Mouse (Mus musculus) heart, adult 11 months (tissue): Measurements from ENCODE around the gene Flnb.

Experiments
- DNase-seq: peaks from one replicate; pipeline ENCODE4 v3.0.0; 2022

Gene Flnb

GRCm38 (mm10) chr14:7952610-7953254 lies 135.0 kb downstream of the Flnb start:
- peak; percentile 97 for DNase-seq

GRCm38 (mm10) chr14:7954071-7954471 lies 136.3 kb downstream of the Flnb start:
- peak; percentile 94 for DNase-seq

DNA sequence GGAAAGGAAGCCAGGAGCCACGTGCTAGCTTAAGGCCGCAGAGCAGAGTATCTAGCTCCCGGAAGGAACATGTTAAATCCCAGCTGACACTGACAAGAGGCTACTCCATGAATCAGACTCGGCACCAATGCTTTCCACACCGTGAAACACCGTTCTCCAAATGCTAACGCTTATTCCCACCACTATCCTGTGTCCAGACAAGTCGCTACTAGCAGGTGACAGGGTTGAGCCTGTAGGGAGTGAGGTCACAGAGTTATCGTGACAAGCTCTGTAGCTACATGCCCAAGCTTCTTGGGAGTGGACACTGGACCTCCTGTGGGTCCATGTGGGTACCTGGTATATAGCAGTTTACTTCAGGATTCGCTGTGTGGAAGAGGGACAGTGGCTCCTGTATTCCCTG lies 138.7 kb downstream of the Flnb start:
- no peak for DNase-seq

- no peak for DNase-seq
These were observed 139.3 kb downstream of the Flnb start, which contains the start of gene Gm45521 for GRCm38 (mm10) chr14:7957049-7957448. Gm45521 (plus strand) TSS chr14:7957288.

DNA sequence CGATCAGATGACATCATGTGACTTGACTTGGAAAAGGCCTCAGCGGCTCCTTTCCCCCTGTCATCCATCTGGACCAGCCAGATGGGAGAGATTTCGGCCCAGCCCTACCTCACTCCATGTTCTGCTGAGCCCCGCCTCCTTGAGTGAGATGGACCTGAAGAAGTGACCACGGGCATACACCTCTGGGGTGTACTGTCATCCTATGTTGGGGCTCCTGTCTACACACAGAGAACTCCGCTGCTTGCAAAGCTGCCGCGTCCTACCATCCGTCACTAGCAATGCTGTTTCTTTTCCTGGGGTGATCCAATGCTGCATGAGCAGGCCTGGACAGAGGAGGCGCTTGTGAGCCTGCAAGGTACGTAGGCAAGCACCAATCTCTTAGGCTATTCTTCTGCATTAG lies 142.9 kb downstream of the Flnb start:
- no peak for DNase-seq

- peak; percentile 82 for DNase-seq
These were observed 144.0 kb downstream of the Flnb start for GRCm38 (mm10) chr14:7961714-7962113.

DNA sequence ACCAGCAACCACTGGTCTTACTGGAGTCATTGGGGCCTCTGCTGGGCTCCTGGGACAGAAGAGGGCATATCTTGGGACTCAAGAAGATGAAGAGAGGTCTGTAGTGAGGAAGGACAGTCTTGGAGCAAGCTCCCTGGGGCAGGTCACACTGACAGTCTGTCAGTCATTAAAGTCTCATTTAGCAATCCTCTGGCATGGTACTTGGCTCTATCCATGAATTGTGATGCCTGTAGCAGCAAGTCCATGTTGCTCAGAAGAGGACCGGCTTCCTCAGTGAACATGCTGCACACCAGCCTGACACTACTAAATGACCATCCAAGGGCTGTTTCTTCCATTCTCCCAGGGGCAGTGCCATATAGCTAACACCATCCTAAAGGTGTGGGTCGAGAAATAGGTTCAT lies 144.9 kb downstream of the Flnb start:
- no peak for DNase-seq

DNA sequence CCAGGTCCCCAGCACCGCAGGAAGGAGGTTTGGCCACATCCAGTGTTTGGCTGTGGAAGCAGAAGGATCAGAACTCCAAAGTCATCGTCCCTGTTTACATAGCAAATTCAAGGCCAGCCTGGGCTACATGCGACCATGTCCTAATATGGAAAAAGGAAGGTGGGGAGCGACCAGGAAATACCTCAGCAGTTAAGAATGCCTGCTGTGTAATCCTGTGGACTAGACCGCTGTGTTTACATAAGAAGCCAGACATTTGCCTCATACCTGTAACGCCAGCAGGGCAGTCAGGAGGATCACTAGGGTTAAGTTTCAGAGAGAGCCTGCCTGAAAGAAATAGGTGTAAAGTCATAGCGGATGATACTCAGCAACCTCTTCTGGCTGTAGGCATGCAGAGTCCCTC lies 145.4 kb downstream of the Flnb start:
- DNase-seq, result no peak

DNA sequence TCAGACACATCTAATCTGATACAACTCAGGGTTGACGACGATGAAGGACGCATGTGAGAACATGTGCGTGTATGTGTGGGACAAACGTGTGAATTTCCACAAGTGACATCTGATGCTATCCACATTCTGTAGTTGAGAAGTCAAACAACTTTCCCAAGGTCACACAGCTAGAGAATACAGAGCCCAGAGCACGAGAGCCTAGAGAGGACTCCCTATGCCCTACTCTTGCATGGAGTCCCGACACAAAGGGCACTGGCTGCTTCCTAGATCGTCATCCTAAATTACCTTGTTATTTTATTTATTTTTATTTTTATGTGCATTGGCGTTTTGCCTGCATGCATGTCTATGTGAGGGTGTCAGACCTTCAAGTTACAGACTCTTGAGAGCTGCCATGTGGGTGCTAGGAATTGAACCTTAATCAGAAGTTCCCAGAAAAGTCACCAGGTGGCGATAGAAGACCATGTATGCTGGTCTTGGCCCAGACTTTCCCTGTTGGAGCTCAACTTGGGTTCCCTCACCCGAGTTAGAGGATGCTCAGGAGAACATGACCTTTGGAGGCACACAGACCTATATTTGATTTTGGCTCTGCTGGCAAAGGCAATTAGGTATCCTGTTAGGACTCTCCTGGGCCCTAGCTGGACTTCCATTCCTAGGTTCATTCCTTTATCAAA lies 146.6 kb downstream of the Flnb start:
- DNase-seq, result no peak

DNA sequence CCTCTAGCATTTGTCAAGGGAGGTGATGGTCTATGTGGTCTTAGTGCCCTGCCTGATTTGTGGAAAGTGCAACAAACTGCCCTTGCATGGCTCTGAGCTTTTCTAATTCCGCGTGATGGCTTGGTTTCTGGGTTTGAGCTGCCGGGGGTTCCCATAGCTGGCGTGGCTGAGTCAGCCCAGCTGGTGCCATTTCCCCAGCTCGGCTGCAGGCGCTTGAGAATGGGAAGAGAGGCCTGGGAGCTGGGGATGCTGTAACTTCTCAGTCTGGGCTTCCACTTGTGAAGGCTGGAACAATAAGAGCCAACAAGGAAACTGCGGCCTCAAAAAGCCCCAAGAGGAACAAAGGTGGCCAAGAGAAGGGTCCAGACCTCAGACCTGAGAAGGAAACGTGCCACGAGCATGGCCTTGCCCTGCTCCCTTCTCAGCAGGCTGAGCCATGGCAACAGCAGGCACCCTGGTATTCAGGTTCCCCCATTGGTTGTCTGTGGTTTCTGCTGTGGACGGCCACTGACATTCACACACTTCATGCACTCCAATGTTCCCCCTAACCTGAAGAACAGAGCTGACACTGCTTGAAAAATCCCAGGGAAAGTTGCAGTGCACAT lies 154.2 kb downstream of the Flnb start:
- DNase-seq, result no peak

DNA sequence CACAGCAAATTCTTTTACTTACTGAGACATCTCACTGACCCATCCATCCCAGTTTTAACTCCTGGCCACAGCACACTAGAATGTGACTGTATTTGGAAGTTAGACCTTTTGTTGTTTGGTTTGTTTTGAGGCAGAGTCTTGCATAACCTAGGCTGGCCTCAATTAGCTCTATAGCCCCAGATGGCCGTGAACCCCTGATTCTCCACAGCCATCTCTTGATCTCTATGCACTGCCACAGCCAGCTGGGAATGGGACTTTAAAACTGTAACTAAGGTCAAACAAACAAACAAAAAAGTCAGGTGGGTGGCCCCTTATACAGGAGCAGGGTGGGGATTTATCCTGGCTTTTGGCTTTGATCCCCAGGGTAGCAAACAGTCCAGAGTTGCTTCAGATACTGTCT lies 156.9 kb downstream of the Flnb start:
- no peak for DNase-seq

DNA sequence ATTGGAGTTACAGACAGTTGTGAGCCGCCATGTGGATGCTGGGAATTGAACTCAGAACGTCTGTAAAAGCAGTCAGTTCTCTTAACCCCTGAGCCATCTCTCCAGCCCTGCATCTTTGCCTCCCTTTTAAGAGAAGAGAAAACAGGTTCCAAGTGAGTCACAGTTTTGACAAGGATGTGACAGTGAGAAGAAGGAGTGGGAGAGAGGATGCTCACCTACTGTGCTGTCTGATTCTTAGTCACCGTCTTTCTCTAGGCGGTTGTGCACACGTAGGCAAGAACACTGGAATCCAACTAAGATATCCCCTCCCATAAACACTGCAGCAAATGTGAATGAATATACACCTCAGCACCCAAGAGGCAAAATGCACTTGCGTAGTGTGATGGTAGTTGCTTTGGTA lies 157.4 kb downstream of the Flnb start:
- DNase-seq, result no peak

GRCm38 (mm10) chr14:7977471-7977870 lies 159.7 kb downstream of the Flnb start:
- DNase-seq, result no peak

- DNase-seq, result no peak
These were observed 160.4 kb downstream of the Flnb start for GRCm38 (mm10) chr14:7978183-7978582.

- no peak for DNase-seq
These were observed 163.5 kb downstream of the Flnb start for GRCm38 (mm10) chr14:7981226-7981625.

- no peak for DNase-seq
These were observed 169.2 kb downstream of the Flnb start for GRCm38 (mm10) chr14:7986913-7987312.

DNA sequence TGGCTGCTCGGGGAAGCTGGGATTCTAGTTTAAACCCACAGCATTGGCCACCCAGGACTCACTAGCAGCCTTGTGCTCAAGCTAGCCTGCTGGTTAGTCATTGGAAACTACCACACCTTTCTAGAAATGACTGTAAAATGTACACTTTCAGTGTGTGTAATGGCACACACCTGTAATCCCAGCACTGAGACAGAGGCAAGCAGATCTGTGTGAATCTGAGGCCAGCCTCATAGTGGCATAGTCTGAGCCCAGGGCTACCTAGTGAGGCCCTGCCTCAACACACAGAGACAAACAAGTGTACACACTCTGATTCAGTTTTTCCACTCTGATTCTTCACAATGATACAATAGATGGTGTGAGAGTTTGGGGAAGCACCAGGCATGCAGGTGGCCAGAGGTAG lies 171.6 kb downstream of the Flnb start:
- DNase-seq, result no peak

DNA sequence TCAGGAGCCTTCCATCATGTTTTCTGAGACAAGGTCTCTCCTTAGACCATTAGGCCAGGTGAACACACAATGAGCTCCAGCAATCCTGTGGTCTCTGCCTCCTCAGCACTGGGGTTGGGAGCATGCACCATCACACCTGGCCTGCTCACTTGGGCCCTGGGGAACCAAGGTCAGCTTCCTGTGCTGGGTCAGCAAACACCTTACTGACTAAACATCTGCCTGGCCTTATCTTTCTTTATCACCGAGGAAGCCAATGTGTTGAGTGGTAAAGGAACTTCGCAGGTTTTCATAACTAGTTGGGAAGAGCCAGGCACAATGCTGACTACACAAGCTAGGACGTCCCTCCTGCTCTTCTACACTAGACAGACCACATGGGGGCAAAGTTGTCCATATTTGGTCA lies 172.2 kb downstream of the Flnb start:
- DNase-seq, result no peak

DNA sequence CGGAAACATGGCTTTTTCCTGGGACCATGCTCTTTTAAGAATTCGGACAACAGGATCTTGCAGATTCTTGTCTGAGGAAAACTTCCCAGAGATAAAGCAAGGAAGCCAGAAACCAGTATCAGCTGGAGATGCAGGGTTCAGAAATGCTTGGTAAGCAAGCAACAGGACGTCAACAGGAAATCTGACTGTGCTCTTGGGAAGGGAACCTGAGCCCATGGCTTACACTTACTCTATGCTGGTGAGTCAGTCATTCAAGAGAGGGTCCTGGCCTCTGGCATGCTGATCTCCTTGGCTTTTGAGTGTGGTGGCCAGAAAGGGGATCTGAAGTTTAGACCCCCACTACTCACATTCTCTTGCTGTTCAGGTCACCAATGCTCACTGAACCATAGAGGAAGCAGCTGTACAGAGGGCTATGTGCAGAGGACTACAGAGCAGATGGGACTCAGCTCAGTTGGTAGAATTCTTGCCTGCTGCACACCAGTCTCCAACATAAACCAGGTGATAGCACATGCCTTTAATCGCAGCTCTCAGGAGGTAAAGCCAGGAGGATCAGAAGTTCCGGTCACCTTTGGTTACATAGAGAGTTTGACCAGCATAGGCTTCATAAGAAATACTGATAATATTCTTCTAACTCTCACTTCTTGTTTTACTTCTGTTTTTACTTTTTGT lies 173.5 kb downstream of the Flnb start:
- DNase-seq, result no peak

DNA sequence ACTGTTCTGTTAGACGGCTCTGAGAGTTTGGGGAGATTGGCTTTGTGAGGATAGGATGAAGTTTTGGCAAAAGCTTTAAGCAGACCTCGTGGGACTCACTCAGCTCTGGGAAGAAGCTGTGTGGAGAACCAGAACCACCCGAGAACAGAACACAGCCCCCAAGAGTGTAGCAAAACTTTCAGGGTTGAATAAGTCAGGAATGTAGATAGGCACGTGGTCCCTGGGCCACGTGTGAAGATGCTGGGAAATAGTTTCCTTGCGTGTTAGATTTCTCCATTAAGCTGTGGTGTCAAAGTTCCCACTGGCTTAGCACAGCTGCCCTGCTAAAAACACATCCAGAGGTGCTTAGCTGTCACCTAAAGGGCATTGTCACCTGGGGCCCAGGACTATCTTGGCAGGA lies 174.4 kb downstream of the Flnb start:
- DNase-seq, result no peak

- DNase-seq, result peak; percentile 94
These were observed 176.6 kb downstream of the Flnb start, which contains the start of gene Dnase1l3 for GRCm38 (mm10) chr14:7994271-7994767. Dnase1l3 (minus strand) TSS chr14:7994573.

- peak; percentile 98 for DNase-seq
These were observed 179.5 kb downstream of the Flnb start for GRCm38 (mm10) chr14:7997255-7997696.

GRCm38 (mm10) chr14:7999030-7999429 lies 181.3 kb downstream of the Flnb start:
- DNase-seq, result peak; percentile 37
